Mouse (Mus musculus) hindbrain, embryonic 11.5 days (tissue): ENCODE results near the gene Gm17334. TPM values are rescaled to one million over a fixed set of nuclear protein-coding genes. Genes with fewer than 3 reads are reported as not detected.

Experiments
- ATAC-seq: fragments of 200-750 bp; cut with Nextera tagmentation; 2 replicates; pipeline ENCODE4 v1.8.0; 2017; ENCODE audit warnings: mild to moderate bottlenecking, moderate TSS enrichment, moderate library complexity; ENCODE audit not compliant: low FRiP score
- DNase-seq: peaks from one replicate; pipeline ENCODE4 v3.0.0-alpha.2; 2015; ENCODE audit warnings: low spot score
- H3K27ac ChIP-seq: fragments of 300-500 bp; sonication (generic); 2 replicates; pipeline ENCODE4 v1.5.1; 2014; ENCODE audit warnings: mild to moderate bottlenecking, low read depth, low read length
- H3K27me3 ChIP-seq: fragments of 300-500 bp; sonication (generic); 2 replicates; pipeline ENCODE4 v1.6.1; 2014; ENCODE audit warnings: mild to moderate bottlenecking, low read length, moderate library complexity, mixed read lengths; ENCODE audit not compliant: control insufficient read depth, insufficient read depth
- H3K36me3 ChIP-seq: fragments of 300-500 bp; sonication (generic); 2 replicates; pipeline ENCODE4 v1.6.1; 2014; ENCODE audit warnings: mild to moderate bottlenecking, low read length, moderate library complexity, mixed read lengths; ENCODE audit not compliant: control insufficient read depth, insufficient read depth
- H3K4me1 ChIP-seq: fragments of 300-500 bp; sonication (generic); replicated peaks from 2 replicates; pipeline ENCODE4 v1.6.1; 2014; ENCODE audit warnings: low read length, mixed read lengths; ENCODE audit not compliant: control insufficient read depth, insufficient read depth
- H3K4me2 ChIP-seq: fragments of 300-500 bp; sonication (generic); replicated peaks from 2 replicates; pipeline ENCODE4 v1.6.1; 2014; ENCODE audit warnings: mild to moderate bottlenecking, low read depth, low read length
- H3K4me3 ChIP-seq: fragments of 300-500 bp; sonication (generic); 2 replicates; pipeline ENCODE4 v1.5.1; 2014; ENCODE audit warnings: low read depth, low read length
- H3K9ac ChIP-seq: fragments of 300-500 bp; sonication (generic); 2 replicates; pipeline ENCODE4 v1.6.1; 2014; ENCODE audit warnings: low read depth, low read length
- H3K9me3 ChIP-seq: fragments of 300-500 bp; sonication (generic); 2 replicates; pipeline ENCODE4 v1.6.1; 2016; ENCODE audit warnings: low read length; ENCODE audit not compliant: control insufficient read depth
- WGBS: fragments of 180-500 bp; shearing (Covaris S2); extraction: QIAGEN DNeasy Blood & Tissue Kit; methylation state at CpG from one replicate; pipeline ENCODE4 v1.1.7; 2014; 5-methylcytosine and 5-hydroxymethylcytosine counted together
- polyA plus RNA-seq: library from polyadenylated mRNA; unstranded; fragments of >200 nt; fragmentation: Nextera tagmentation; extraction: Ambion mirVana; gene quantifications from 2 replicates; pipeline ENCODE4 v1.2.1, GENCODE M21; 2014

The Gm17334 gene
- polyA plus RNA-seq, 1 experiment from 2014 or later = not detected

DNA sequence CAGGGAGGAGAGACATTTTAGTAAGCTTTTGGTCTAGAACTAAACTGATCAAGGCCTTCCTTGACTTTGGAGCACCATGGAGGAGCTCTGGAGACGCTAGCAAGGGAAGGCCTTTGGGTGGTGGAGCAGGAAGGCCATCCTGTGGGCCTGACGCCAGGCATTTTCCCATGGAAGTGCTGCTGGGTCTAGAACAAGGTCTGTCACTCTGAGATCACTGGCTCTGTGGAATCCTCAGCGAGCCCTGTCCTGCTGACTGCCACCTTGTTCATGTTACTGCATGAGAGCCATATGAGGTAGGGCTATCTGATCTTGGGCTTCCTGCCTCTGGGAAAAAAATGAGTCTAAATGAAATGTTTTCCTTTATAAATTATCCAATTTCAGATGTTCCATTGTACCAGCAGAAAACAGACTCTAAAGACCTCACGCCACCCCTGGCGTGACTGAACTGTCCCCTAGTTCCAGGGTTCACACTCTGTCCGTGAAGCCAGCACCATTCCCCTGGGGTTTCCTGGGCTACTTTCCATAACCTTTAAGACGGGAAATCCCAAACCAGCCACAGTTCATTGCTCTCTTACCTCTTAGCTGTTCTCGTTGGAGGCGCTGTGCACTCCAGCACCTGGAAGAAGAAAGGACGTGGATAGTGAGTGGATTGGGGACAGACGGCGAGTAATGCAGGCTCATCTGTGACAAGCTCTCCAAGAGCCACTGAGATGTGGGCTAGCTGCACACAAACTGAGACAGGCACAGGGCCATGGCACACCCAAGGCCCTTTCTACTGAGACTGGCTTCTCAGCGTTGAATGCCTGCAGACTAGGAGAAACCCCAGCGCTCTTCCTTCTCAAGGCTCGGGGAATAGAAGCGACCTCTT is 40.2 kb upstream of the Gm17334 start:
- H3K27me3 ChIP-seq = no peaks in the 10 kb centered on the region
- H3K36me3 ChIP-seq = no peaks in the 10 kb centered on the region
- no peak overlapping the region for H3K9ac ChIP-seq
- H3K27ac ChIP-seq = no peak overlapping the region
- DNase-seq = no peak
- WGBS = 85% methylated on average over 16 of the region's 16 CpGs
- H3K4me2 ChIP-seq = no peak overlapping the region
- H3K9me3 ChIP-seq = no peaks in the 10 kb centered on the region
- no peak for ATAC-seq
- H3K4me3 ChIP-seq = no peak overlapping the region
- no peaks in the 10 kb centered on the region for H3K4me1 ChIP-seq

DNA sequence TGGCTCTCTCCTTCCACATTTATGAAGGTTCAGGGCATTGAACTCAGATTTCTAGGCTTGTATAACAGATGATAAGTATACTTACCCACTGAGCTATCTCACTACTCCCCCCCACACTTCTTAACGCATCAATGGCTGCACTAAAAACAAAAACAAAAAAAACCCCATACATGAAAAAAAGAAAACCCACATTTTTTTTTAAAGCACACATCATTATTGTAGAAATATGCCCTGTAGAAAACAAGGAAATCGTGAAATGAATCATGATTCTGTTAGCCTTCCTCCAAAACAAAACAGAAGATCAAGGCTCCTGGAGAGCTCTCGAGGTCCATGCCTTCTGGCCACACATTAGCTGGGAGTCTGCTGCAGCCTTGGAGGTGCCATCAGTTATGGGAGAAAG is 38.3 kb upstream of the Gm17334 start:
- ATAC-seq (no peak), DNase-seq (no peak)
- H3K27ac ChIP-seq = no peak overlapping the region
- H3K36me3 ChIP-seq = no peaks in the 10 kb centered on the region
- no peak overlapping the region for H3K9ac ChIP-seq
- H3K27me3 ChIP-seq = no peaks in the 10 kb centered on the region
- no peak overlapping the region for H3K4me2 ChIP-seq
- H3K9me3 ChIP-seq = no peaks in the 10 kb centered on the region
- H3K4me3 ChIP-seq = no peak overlapping the region
- no peaks in the 10 kb centered on the region for H3K4me1 ChIP-seq
- WGBS = 79% methylated on average over 3 of the region's 3 CpGs

DNA sequence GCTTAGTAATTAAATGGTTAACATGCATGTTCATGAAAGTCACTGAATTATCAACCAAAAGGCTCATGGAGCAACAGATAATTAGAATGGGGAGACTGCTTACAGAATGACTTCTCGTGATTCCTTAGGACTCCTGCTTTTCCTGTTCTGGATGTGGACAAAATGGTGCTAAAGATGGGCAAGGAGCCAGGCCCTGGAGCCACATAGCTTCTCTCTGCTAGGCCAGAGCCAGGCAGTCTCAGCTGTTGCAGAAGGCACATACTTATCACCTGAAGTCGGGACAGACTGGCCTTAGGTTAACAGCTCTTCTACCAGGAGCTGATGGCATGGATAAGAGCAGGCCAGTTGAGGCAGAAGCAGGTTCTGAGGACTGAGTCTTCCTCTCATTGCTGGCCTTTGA is 37.8 kb upstream of the Gm17334 start:
- H3K4me2 ChIP-seq = no peak overlapping the region
- WGBS = 87% methylated on average over 2 of the region's 2 CpGs
- no peak overlapping the region for H3K9ac ChIP-seq
- no peaks in the 10 kb centered on the region for H3K4me1 ChIP-seq
- no peaks in the 10 kb centered on the region for H3K27me3 ChIP-seq
- no peak for DNase-seq
- no peaks in the 10 kb centered on the region for H3K36me3 ChIP-seq
- H3K9me3 ChIP-seq = no peaks in the 10 kb centered on the region
- H3K4me3 ChIP-seq = no peak overlapping the region
- ATAC-seq = no peak
- no peak overlapping the region for H3K27ac ChIP-seq

DNA sequence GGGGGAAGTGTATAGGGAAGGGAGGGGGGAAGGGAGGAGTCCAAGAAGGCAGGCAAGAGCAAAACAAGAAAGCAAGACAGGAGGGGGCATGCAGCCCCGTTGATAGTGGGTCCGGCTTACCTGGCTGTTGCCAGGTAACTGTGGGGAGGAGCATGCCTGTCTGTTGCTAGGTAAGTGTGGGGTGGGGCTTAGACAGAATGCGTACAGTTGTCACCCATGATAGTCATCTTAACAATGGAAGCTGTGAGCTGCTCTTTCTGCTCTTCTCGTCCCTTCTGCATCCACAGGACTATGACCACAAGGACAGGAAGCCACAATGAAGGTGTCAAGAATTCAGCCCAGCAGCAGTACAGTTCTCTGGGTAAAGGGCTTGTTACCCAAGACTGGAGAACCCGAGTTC is 37.2 kb upstream of the Gm17334 start:
- Histone ChIP-seq H3K27me3 (no peaks in the 10 kb centered on the region), H3K36me3 (no peaks in the 10 kb centered on the region), H3K9me3 (no peaks in the 10 kb centered on the region), H3K4me3 (no peak overlapping the region), H3K4me2 (no peak overlapping the region), H3K4me1 (no peaks in the 10 kb centered on the region), H3K27ac (no peak overlapping the region), H3K9ac (no peak overlapping the region)
- ATAC-seq (no peak), DNase-seq (no peak)
- WGBS = 69% methylated on average over 5 of the region's 5 CpGs

DNA sequence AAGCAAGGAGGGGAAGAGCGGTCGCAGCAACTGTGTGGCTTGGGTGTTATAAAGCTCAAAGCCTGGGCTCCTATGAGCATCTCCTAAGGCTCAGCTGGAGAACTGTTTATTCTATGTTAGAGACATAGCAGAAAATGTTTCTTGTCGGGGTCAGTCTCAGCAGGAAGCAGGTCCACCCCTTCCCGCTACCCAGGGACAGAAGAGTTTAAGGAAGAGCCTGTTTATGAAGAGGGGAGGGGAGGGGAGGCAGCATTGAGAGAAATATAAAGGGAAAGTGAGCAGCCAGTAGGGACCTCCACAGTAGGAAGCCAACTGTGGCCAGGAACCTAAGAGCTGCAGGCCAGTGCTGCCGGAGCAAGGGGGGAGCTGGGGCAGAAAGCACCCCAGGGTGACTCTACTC is 36.4 kb upstream of the Gm17334 start:
- Histone ChIP-seq H3K4me3 (no peak overlapping the region), H3K9ac (no peak overlapping the region), H3K9me3 (no peaks in the 10 kb centered on the region), H3K4me1 (no peaks in the 10 kb centered on the region), H3K27me3 (no peaks in the 10 kb centered on the region), H3K27ac (no peak overlapping the region), H3K4me2 (no peak overlapping the region), H3K36me3 (no peaks in the 10 kb centered on the region)
- no peak for ATAC-seq
- DNase-seq = no peak
- WGBS = 45% methylated on average over 5 of the region's 5 CpGs

DNA sequence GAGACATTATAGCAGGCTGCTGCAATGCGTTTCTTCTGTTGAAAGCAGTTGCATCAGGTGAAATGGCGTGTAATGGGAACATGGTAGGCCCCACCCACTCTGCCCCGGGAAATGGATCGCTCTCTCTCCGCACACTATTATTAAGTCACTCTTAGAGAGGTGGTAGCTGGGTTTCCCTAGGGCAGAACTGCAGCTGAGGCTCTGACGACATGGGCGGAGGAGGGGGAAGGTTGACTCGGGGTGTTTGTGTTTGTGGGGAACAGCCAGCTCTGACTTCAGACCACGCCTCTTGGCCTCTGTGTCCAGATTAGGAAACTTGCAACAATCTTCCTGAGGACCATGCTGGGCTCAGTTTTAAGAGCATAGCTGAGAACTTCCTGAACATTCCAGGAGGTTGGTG is 32.8 kb upstream of the Gm17334 start:
- 78% methylated on average over 9 of the region's 9 CpGs for WGBS
- no peak for ATAC-seq

DNA sequence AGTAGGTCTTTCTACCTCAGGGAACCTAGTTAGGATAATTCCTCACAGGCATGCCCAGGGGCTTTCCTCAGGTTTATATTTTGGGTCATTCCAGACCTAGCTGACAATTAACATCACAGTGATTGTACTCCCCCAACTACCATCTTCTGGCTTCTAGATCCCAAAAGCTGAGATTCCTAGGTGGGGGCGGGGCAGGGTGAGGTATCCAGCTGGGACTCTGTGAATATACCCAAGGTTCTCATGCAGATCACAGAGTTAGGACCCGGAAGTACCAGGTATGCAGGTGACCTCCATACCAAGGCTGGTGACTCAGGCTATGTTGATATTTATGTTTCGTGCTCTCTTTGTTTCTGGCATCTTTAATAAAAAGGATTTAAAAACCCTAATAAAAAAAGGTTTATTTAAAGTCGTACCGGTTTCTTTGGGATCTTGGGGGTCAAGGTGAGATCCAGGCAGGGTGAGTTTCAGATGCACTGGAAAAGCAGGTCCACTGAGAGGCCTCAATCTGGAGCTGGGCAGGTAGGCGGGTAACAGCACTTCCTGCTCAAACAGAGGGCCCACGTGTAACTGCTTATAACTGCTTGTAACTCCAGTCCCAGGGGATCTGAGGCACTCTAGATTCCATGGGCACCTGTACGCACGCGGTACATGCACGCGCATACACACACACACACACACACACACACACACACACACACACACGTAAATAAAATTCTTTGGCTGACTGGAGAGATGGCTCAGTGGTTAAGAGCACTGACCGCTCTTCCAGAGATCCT is 31.8 kb upstream of the Gm17334 start:
- DNase-seq = no peak

More for the DNA sequence above, 32.8 kb upstream of the Gm17334 start:
- no peak overlapping the region for H3K4me2 ChIP-seq
- H3K4me3 ChIP-seq = no peak overlapping the region
- no peaks in the 10 kb centered on the region for H3K27me3 ChIP-seq
- H3K9ac ChIP-seq = no peak overlapping the region
- no peaks in the 10 kb centered on the region for H3K9me3 ChIP-seq
- H3K36me3 ChIP-seq = no peaks in the 10 kb centered on the region
- no peaks in the 10 kb centered on the region for H3K4me1 ChIP-seq
- no peak overlapping the region for H3K27ac ChIP-seq
- no peak for DNase-seq

DNA sequence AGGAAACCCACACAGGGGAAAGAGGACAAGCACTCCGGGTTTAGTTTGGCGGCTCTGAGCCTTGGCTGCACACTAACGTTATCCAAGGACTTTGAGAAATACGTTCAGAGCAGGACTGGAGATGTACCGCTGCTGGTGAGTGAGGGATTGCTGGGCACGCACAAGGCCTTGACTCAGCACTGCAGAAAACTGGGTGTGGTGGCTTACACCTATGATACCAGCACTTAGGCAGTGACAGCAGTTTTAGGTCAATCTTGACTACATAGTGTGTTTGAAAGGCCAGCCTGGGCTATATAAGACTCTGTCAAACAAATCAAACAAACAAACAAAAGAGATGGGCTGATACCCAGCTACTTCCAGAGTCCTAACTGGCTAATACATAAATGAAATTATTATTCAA is 30.5 kb upstream of the Gm17334 start:
- Histone ChIP-seq H3K27me3 (no peaks in the 10 kb centered on the region), H3K4me1 (no peaks in the 10 kb centered on the region), H3K36me3 (no peaks in the 10 kb centered on the region), H3K4me2 (no peak overlapping the region), H3K27ac (no peak overlapping the region), H3K9ac (no peak overlapping the region), H3K9me3 (no peaks in the 10 kb centered on the region), H3K4me3 (no peak overlapping the region)
- DNase-seq (no peak), ATAC-seq (no peak)
- 89% methylated on average over 6 of the region's 6 CpGs for WGBS

More for the DNA sequence above, 31.8 kb upstream of the Gm17334 start:
- 85% methylated on average over 14 of the region's 14 CpGs for WGBS
- no peak overlapping the region for H3K4me2 ChIP-seq
- no peaks in the 10 kb centered on the region for H3K4me1 ChIP-seq
- H3K9ac ChIP-seq = no peak overlapping the region
- no peaks in the 10 kb centered on the region for H3K36me3 ChIP-seq
- no peaks in the 10 kb centered on the region for H3K27me3 ChIP-seq
- H3K27ac ChIP-seq = no peak overlapping the region
- no peak overlapping the region for H3K4me3 ChIP-seq
- H3K9me3 ChIP-seq = no peaks in the 10 kb centered on the region
- ATAC-seq = no peak

DNA sequence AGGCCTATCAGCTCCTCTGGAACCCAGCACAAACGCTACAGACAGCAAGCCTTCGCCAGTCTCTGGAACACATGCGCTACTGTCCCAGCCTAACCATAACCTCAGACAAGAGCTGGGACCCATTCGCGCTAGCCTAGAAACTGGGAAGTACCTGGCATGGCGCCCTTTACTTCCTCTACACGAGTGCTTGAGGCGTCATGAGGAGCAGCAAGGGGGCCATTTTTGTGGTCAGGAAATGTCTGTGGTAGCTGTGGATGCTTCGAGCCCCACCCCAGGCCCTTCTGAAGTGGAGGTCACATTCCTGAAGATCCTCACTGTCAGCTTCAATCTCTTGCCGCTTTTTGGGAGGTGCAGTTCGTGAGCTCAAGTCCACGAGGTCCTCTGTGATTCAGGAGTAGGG is 30.1 kb upstream of the Gm17334 start:
- WGBS = 87% methylated on average over 12 of the region's 12 CpGs
- Histone ChIP-seq H3K9me3 (no peaks in the 10 kb centered on the region), H3K27me3 (no peaks in the 10 kb centered on the region), H3K27ac (no peak overlapping the region), H3K4me1 (no peaks in the 10 kb centered on the region), H3K4me2 (no peak overlapping the region), H3K9ac (no peak overlapping the region), H3K4me3 (no peak overlapping the region), H3K36me3 (no peaks in the 10 kb centered on the region)
- DNase-seq = no peak
- no peak for ATAC-seq
